Mouse (Mus musculus) CH12.LX (cell line): ENCODE data around the gene Maea. TPM values are rescaled to one million over a fixed set of nuclear protein-coding genes. Genes with fewer than 3 reads are reported as not detected.

Source experiments
- DNase-seq: peaks from one replicate; pipeline ENCODE4 v3.0.0-alpha.2; 2013; ENCODE audit errors: extremely low read depth
- H3K27ac ChIP-seq: 2 replicates; pipeline ENCODE4 v1.5.1; 2012; ENCODE audit warnings: low read depth, mild to moderate bottlenecking, control low read depth, moderate library complexity; ENCODE audit not compliant: insufficient read depth
- H3K27me3 ChIP-seq: replicated peaks from 2 replicates; pipeline ENCODE3; 2012; ENCODE audit warnings: inconsistent platforms
- H3K36me3 ChIP-seq, 2 experiments: replicated peaks in 1 of 2; 2 replicates each; pipeline versions ENCODE3 to v1.6.1; 2012; ENCODE audit warnings: inconsistent platforms in 1 of 2, low read length in 1 of 2, mild to moderate bottlenecking in 1 of 2, mixed read lengths in 1 of 2, moderate library complexity in 1 of 2; ENCODE audit not compliant: control insufficient read depth in 1 of 2, insufficient read depth in 1 of 2
- H3K4me1 ChIP-seq, 2 experiments: 2 replicates each; pipeline ENCODE4 v1.6.1; 2012; ENCODE audit warnings: inconsistent platforms in 1 of 2, moderate library complexity in 1 of 2; ENCODE audit not compliant: insufficient read depth in 2 of 2, control insufficient read depth in 1 of 2
- H3K4me2 ChIP-seq: 2 replicates; pipeline ENCODE4 v1.6.1; 2012; ENCODE audit warnings: low read depth, mild to moderate bottlenecking, control low read depth; ENCODE audit not compliant: poor library complexity, insufficient read depth, severe bottlenecking
- H3K4me3 ChIP-seq, 3 experiments: fragments of 150-350 bp in 1 of 3; sonication (generic) in 1 of 3; replicated peaks in 1 of 3; 2 replicates each; pipeline versions ENCODE3 to v1.5.1; 2011 to 2012; ENCODE audit warnings: low read depth in 2 of 3, low read length in 2 of 3, mild to moderate bottlenecking in 2 of 3, moderate library complexity in 2 of 3, control low read depth in 1 of 3, improper control_type of control experiment in 1 of 3, inconsistent platforms in 1 of 3, mixed read lengths in 1 of 3; ENCODE audit not compliant: poor library complexity in 1 of 3
- H3K79me2 ChIP-seq: replicated peaks from 2 replicates; pipeline ENCODE4 v1.6.1; 2012; ENCODE audit warnings: mild to moderate bottlenecking, moderate library complexity; ENCODE audit not compliant: control insufficient read depth, poor library complexity, insufficient read depth, severe bottlenecking; ENCODE audit errors: extremely low read depth
- H3K9ac ChIP-seq: 2 replicates; pipeline ENCODE4 v1.6.1; 2012; ENCODE audit warnings: low read depth, mild to moderate bottlenecking, control low read depth, moderate library complexity; ENCODE audit not compliant: insufficient read depth
- H3K9me3 ChIP-seq: replicated peaks from 2 replicates; pipeline ENCODE3; 2012; ENCODE audit warnings: low read length, inconsistent platforms, mixed read lengths
- BHLHE40 ChIP-seq: IDR thresholded peaks from 2 replicates; pipeline ENCODE4 v1.6.1; 2011; ENCODE audit warnings: mild to moderate bottlenecking, low read depth, low read length, improper control_type of control experiment
- CHD1 ChIP-seq: IDR thresholded peaks from 2 replicates; pipeline ENCODE4 v1.6.1; 2012; ENCODE audit warnings: low read depth, low read length, improper control_type of control experiment, inconsistent platforms
- CHD2 ChIP-seq: IDR thresholded peaks from 2 replicates; pipeline ENCODE4 v1.6.1; 2011; ENCODE audit warnings: low read length, improper control_type of control experiment
- CTCF ChIP-seq, 2 experiments: IDR thresholded peaks in 1 of 2; conservative IDR thresholded peaks in 1 of 2; 2 replicates each; pipeline ENCODE4 v1.5.1; 2011 to 2012; ENCODE audit warnings: low read depth in 2 of 2, low read length in 2 of 2, improper control_type of control experiment in 1 of 2, inconsistent platforms in 1 of 2, mild to moderate bottlenecking in 1 of 2, moderate library complexity in 1 of 2
- E2F4 ChIP-seq: IDR thresholded peaks from 2 replicates; pipeline ENCODE4 v1.6.1; 2011; ENCODE audit warnings: low read depth, low read length, improper control_type of control experiment; ENCODE audit not compliant: insufficient replicate concordance
- ELF1 ChIP-seq: IDR thresholded peaks from 2 replicates; pipeline ENCODE4 v1.6.1; 2014; ENCODE audit warnings: low read depth, mild to moderate bottlenecking, inconsistent platforms, low read length, improper control_type of control experiment
- EP300 ChIP-seq: IDR thresholded peaks from 2 replicates; pipeline ENCODE4 v1.6.1; 2011; ENCODE audit warnings: low read length, improper control_type of control experiment
- ETS1 ChIP-seq: conservative IDR thresholded peaks from 2 replicates; pipeline ENCODE4 v1.6.1; 2012; ENCODE audit warnings: low read depth, mild to moderate bottlenecking, inconsistent platforms, low read length, improper control_type of control experiment, moderate library complexity
- HCFC1 ChIP-seq: IDR thresholded peaks from 2 replicates; pipeline ENCODE4 v1.6.1; 2012; ENCODE audit warnings: low read depth, mild to moderate bottlenecking, inconsistent platforms, low read length, improper control_type of control experiment
- IRF4 ChIP-seq: IDR thresholded peaks from 2 replicates; pipeline ENCODE4 v1.6.1; 2014; ENCODE audit warnings: low read depth, mild to moderate bottlenecking, inconsistent platforms, low read length, improper control_type of control experiment
- JUN ChIP-seq: IDR thresholded peaks from 2 replicates; pipeline ENCODE4 v1.6.1; 2011; ENCODE audit warnings: low read depth, mild to moderate bottlenecking, low read length, improper control_type of control experiment, moderate library complexity; ENCODE audit not compliant: insufficient read depth
- JUND ChIP-seq: conservative IDR thresholded peaks from 2 replicates; pipeline ENCODE4 v1.6.1; 2011; ENCODE audit warnings: low read depth, low read length, improper control_type of control experiment
- MEF2A ChIP-seq: IDR thresholded peaks from 2 replicates; pipeline ENCODE4 v1.6.1; 2014; ENCODE audit warnings: low read depth, mild to moderate bottlenecking, inconsistent platforms, low read length, improper control_type of control experiment, borderline replicate concordance
- MXI1 ChIP-seq: IDR thresholded peaks from 2 replicates; pipeline ENCODE4 v1.6.1; 2011; ENCODE audit warnings: mild to moderate bottlenecking, low read depth, low read length, improper control_type of control experiment
- NELFE ChIP-seq: IDR thresholded peaks from 2 replicates; pipeline ENCODE4 v1.6.1; 2011; ENCODE audit warnings: low read depth, low read length, improper control_type of control experiment
- NRF1 ChIP-seq: IDR thresholded peaks from 2 replicates; pipeline ENCODE4 v1.6.1; 2014; ENCODE audit warnings: low read depth, mild to moderate bottlenecking, inconsistent platforms, low read length, improper control_type of control experiment, moderate library complexity
- POLR2A ChIP-seq: IDR thresholded peaks from 2 replicates; pipeline ENCODE4 v1.6.1; 2011; ENCODE audit warnings: low read depth, mild to moderate bottlenecking, improper control_type of control experiment, low read length
- POLR2AphosphoS2 ChIP-seq: IDR thresholded peaks from 2 replicates; pipeline ENCODE4 v1.6.1; 2011; ENCODE audit warnings: low read depth, low read length, improper control_type of control experiment
- RAD21 ChIP-seq: IDR thresholded peaks from 2 replicates; pipeline ENCODE4 v1.6.1; 2011; ENCODE audit warnings: low read depth, mild to moderate bottlenecking, low read length, improper control_type of control experiment, moderate library complexity
- SIN3A ChIP-seq: IDR thresholded peaks from 2 replicates; pipeline ENCODE4 v1.6.1; 2012; ENCODE audit warnings: low read length, improper control_type of control experiment, inconsistent platforms
- SMC3 ChIP-seq: IDR thresholded peaks from 2 replicates; pipeline ENCODE4 v1.6.1; 2011; ENCODE audit warnings: low read depth, low read length, improper control_type of control experiment
- TCF12 ChIP-seq: IDR thresholded peaks from 2 replicates; pipeline ENCODE4 v1.6.1; 2014; ENCODE audit warnings: low read depth, mild to moderate bottlenecking, inconsistent platforms, low read length, improper control_type of control experiment
- UBTF ChIP-seq: IDR thresholded peaks from 2 replicates; pipeline ENCODE4 v1.6.1; 2012; ENCODE audit warnings: low read depth, mild to moderate bottlenecking, inconsistent platforms, low read length, improper control_type of control experiment, moderate library complexity
- USF2 ChIP-seq: conservative IDR thresholded peaks from 2 replicates; pipeline ENCODE4 v1.6.1; 2011; ENCODE audit warnings: low read depth, low read length, improper control_type of control experiment
- ZC3H11A ChIP-seq: IDR thresholded peaks from 2 replicates; pipeline ENCODE4 v1.6.1; 2012; ENCODE audit warnings: low read depth, mild to moderate bottlenecking, inconsistent platforms, low read length, improper control_type of control experiment
- dilution Hi-C: fragments of 300-500 bp; cut with MboI; formaldehyde crosslinking; loops from 2 replicates; pipeline ENCODE4 v1.14.3; 2020; ENCODE audit warnings: low sequenced_read_pairs; ENCODE audit not compliant: extremely low pct_unique_long_range_greater_than_20kb, extremely low pct_ligation_motif_present
- in situ Hi-C: fragments of 300-500 bp; cut with MboI; formaldehyde crosslinking; loops from 3 replicates; pipeline ENCODE4 v1.14.3; 2019; ENCODE audit warnings: low sequenced_read_pairs, low pct_ligation_motif_present, low pct_unique_long_range_greater_than_20kb, mixed read lengths
- polyA plus RNA-seq: library from polyadenylated mRNA; unstranded; fragments of >175 nt; gene quantifications from 2 replicates; pipeline ENCODE4 v1.2.1, GENCODE M21; 2012; ENCODE audit warnings: low read depth; ENCODE audit not compliant: insufficient read length
- total RNA-seq, 2 experiments: library from RNA; depleted of rRNA; stranded (reverse); fragments of 300-350 nt in 1 of 2; fragments of >200 nt in 1 of 2; gene quantifications; 2 replicates each; pipeline ENCODE4 v1.2.3; 2012 to 2014

Maea gene
- total and polyA plus RNA-seq, 3 experiments, result 75.0 to 94.2 (median 91.4) TPM

DNA sequence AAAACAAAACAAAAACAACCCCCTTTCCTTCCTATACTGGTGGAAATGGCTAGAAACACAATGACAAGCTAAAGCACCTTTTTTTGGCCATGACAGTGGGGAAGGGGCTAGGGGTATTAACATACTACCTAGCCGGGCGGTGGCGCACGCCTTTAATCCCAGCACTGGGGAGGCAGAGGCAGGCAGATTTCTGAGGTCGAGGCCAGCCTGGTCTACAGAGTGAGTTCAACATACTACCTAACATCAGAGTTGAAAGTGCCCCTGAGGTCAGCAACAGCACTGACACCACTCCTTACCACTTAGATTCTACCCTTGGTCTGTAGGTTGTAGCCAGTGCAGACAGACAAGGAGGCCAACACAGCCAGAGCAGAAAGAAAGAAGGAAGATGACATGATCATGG, 13.9 kb downstream of the Maea start:
- TF ChIP-seq MEF2A (no peak), POLR2AphosphoS2 (no peak), ZC3H11A (no peak), ELF1 (no peak), CHD2 (no peak), NELFE (no peak), E2F4 (no peak), SMC3 (no peak), JUND (no peak), ETS1 (no peak), CTCF (conservative IDR thresholded peaks at IDR 0.05 in 1 of 2, IDR thresholded peaks at IDR 0.05 in 1 of 2; ENCODE audit: low read depth in 2 of 2, low read length in 2 of 2) (no peak), UBTF (no peak), IRF4 (no peak), EP300 (no peak)
- no peak overlapping the region for H3K27ac ChIP-seq
- no peaks in the 10 kb centered on the region for H3K9me3 ChIP-seq
- peaks cover 56% of the 10 kb centered on the region for H3K79me2 ChIP-seq
- H3K36me3 ChIP-seq, result peaks cover 0 to 23% of the 10 kb centered on the region in 2 experiments
- H3K9ac ChIP-seq, result no peak overlapping the region
- H3K4me1 ChIP-seq, result peaks cover 31 to 82% of the 10 kb centered on the region in 2 experiments
- dilution Hi-C loops, result no loop called here
- DNase-seq, result no peak
- no peaks in the 10 kb centered on the region for H3K27me3 ChIP-seq
- no peak overlapping the region for H3K4me2 ChIP-seq
- in situ Hi-C loops, result no loop called here
- no peak overlapping the region for H3K4me3 ChIP-seq

DNA sequence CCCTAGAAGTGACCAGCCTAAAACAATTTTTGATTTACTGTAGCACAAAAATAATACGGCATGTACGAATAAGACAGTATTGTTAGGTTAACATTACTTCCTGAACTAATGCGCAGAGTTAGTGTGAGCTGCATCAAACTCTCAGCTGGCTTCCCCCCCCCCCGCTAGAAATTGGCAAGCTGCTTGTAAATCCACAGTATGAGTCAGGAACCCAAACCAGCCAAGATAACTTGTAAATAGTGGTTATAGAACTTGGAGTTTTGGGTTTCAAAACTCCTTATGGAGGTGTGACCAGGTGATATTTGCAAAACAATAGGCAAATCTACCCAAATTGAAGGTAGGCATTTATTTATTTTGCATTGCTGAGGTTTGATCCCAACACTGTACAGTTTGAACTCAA, 14.4 kb downstream of the Maea start:
- Histone ChIP-seq H3K4me1 (peaks cover 33 to 87% of the 10 kb centered on the region in 2 experiments), H3K9me3 (no peaks in the 10 kb centered on the region), H3K9ac (no peak overlapping the region), H3K27ac (no peak overlapping the region), H3K27me3 (no peaks in the 10 kb centered on the region), H3K79me2 (peaks cover 54% of the 10 kb centered on the region), H3K4me3 (no peak overlapping the region), H3K4me2 (no peak overlapping the region), H3K36me3 (peaks cover 0 to 18% of the 10 kb centered on the region in 2 experiments)
- in situ Hi-C loops (no loop called here), dilution Hi-C loops (no loop called here)
- DNase-seq, result no peak
- TF ChIP-seq ZC3H11A (no peak), BHLHE40 (no peak), USF2 (no peak), MEF2A (no peak), TCF12 (no peak), RAD21 (no peak), NRF1 (no peak), SMC3 (no peak), CHD2 (no peak), CHD1 (no peak), SIN3A (no peak), JUN (no peak), POLR2A (no peak), MXI1 (no peak), EP300 (no peak), HCFC1 (no peak)
